Mouse (Mus musculus): ENCODE results near the gene Arf4. TPM values are rescaled to one million over a fixed set of nuclear protein-coding genes. Genes with fewer than 3 reads are reported as not detected.

The Arf4 gene
- 91.8 and 95.9 TPM in 2 replicates for polyA plus RNA-seq (2012; rRNA removed)

DNA sequence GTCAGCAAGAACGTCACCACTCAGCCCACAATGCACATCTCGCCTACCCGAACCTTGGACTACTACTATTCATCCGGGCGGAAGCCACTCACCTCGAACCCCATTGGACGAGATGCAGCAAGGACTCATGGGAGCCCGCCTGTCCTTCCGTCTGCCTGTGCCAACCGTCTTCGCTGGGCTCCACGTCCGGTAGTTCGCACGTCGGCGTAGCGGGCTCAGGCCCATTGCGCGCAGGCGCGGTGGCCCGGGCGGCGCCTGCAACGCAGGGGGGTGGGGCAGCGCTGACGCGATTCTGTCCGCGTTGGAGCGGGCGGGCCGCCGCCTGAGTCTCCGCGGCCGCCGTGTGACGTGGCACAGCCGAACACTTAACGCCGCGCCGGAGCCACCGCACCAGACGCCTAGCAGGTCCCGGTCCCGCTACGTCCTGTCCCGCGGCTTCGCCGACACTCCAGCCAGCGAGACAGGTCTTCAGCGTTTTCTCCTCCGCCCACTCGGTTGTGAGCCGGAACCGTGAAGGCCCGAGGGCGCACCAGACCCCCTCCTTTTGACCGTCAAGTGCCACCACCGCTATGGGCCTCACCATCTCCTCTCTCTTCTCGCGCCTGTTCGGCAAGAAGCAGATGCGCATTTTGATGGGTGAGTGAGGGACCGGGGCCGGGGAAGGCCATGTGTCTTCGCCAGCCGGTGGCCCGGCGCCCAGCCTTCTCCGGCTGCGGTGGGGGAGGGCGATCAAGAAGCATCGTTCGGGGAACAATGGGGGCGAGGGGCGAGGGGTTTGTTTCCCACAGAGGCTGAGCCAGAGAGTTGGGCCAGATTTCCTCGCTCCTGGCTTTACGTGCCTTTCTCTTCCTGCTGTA, at the start of gene Arf4:
Gene Arf4 (plus strand): TSS at position 224 of the 857 bp plus-strand sequence.
- Histone ChIP-seq H3K27ac (ENCODE audit: insufficient read depth, low read length) (peak within 1 kb of the TSS; percentile 67), H3K4me1 (ENCODE audit: control insufficient read depth, insufficient read depth, low read length) (peaks cover 4% of the 10 kb centered on the region; the same call in 1 of the 2 replicates), H3K4me3 (ENCODE audit: insufficient read depth, low read length) (peak within 1 kb of the TSS; percentile 85)
- peak; percentile 91 for TF ChIP-seq POLR2A (IDR thresholded peaks at IDR 0.05; ENCODE audit: extremely low read depth, insufficient read depth, low read length)
- no peak for TF ChIP-seq CTCF (IDR thresholded peaks at IDR 0.05; ENCODE audit: extremely low read depth, insufficient read depth, low read length)

DNA sequence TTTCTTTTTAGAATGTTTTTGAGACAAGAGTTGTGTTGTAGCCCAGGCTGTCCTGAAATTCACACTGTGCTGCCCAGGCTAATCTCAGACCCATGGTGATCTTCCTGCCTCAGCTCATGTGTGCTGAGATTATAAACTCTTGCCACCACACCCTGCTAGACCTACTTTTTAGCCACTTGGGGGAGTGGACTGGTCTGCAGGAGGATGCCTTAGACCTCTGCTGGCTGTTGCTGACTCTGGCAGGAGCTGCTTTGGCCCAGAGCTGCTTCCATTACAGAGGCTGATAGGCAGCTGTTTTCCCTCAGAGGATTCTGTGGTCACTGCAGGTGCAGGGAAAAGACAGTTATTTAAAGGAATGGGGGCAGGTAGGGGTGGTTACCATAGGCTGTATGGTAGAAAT, 46.5 kb upstream of the Arf4 start:
- Histone ChIP-seq H3K27ac (ENCODE audit: insufficient read depth, low read length) (no peak overlapping the region), H3K4me3 (ENCODE audit: insufficient read depth, low read length) (no peak overlapping the region), H3K4me1 (ENCODE audit: control insufficient read depth, insufficient read depth, low read length) (no peaks in the 10 kb centered on the region)
- TF ChIP-seq CTCF (IDR thresholded peaks at IDR 0.05; ENCODE audit: extremely low read depth, insufficient read depth, low read length) (no peak), POLR2A (IDR thresholded peaks at IDR 0.05; ENCODE audit: extremely low read depth, insufficient read depth, low read length) (no peak)

DNA sequence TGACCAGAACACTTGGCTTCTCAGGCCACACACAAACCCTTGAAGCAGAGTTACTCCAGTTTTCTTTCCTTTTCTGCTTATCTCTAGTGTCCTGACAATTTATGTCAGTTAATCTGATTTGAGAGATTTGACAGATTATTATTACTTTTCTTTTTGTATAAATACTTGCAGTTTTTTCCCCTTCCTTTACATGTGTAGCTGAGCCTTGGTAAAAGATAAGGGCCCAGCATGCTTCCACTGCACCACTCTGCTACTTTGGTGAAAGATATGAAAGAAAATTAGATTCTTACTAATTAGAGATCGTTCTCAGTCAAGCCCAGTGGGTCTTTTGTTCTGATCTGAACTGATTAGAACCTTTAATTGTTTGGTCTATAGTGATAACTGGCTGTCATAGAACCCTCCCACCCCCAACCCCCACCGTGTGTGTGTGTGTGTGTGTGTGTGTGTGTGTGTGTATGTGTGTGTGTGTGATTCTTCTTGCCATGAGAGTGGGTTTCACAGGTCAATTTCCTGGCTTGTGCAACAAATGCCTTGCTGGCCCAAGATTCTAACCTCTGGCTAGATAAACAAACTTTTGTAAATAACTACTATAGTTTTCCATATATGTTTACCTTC, 44.5 kb upstream of the Arf4 start:
- H3K4me1 ChIP-seq (ENCODE audit: control insufficient read depth, insufficient read depth, low read length) = no peaks in the 10 kb centered on the region
- H3K27ac ChIP-seq (ENCODE audit: insufficient read depth, low read length) = no peak overlapping the region
- H3K4me3 ChIP-seq (ENCODE audit: insufficient read depth, low read length) = no peak overlapping the region
- TF ChIP-seq CTCF (IDR thresholded peaks at IDR 0.05; ENCODE audit: extremely low read depth, insufficient read depth, low read length) (no peak), POLR2A (IDR thresholded peaks at IDR 0.05; ENCODE audit: extremely low read depth, insufficient read depth, low read length) (no peak)

DNA sequence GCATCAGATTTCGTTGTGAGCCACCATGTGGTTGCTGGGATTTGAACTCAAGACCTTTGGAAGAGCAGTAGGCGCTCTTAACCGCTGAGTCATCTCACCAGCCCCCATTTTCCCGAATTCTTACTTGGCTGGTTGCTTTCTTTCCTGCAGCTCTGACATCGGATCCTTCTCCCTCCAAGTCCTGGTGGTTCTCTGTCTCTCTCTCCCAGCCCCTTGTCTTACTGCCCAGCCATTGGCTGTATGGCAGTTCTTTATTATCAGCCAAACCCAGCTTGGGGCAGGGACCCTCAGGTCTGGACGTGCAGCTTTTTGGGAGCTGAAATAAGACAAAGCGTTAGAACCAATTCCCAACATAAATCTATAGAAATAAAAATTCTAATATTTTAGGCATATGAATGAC, 42.7 kb upstream of the Arf4 start:
- H3K4me1 ChIP-seq (ENCODE audit: control insufficient read depth, insufficient read depth, low read length) = no peaks in the 10 kb centered on the region
- no peak overlapping the region for H3K4me3 ChIP-seq (ENCODE audit: insufficient read depth, low read length)
- no peak overlapping the region for H3K27ac ChIP-seq (ENCODE audit: insufficient read depth, low read length)
- TF ChIP-seq CTCF (IDR thresholded peaks at IDR 0.05; ENCODE audit: extremely low read depth, insufficient read depth, low read length) (no peak), POLR2A (IDR thresholded peaks at IDR 0.05; ENCODE audit: extremely low read depth, insufficient read depth, low read length) (no peak)

DNA sequence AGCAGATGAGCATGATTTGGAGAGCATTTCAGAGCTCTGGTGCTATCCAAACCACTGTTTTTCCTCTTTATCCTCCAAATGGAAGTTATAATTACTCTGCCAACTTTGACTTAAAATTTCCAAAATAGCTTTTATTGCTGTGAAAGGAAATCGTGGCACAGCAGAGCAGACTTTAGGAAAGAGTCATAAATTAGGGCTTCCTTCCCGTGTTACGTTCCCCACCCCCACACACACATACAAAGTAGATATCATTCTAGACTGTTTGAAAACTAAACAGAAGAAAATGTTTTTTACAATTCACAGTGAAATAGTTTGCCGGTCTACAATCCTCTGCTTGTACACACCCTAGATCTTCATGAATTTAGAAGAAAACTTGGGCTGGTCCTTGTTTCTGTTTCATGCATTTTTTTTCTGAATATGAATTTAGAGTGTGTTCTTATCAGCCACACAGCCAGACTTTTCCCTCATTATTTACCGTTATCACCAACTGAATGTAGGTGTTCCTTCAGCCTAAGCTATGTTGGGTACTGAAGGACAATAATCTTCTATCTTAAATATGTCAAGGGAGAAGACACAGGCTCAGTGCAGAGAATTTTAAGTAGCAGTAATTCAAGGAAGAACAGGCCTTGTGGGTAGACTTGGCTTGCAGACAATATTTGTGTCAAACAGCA, 42.0 kb upstream of the Arf4 start:
- H3K4me1 ChIP-seq (ENCODE audit: control insufficient read depth, insufficient read depth, low read length) = no peaks in the 10 kb centered on the region
- no peak overlapping the region for H3K27ac ChIP-seq (ENCODE audit: insufficient read depth, low read length)
- no peak overlapping the region for H3K4me3 ChIP-seq (ENCODE audit: insufficient read depth, low read length)
- TF ChIP-seq POLR2A (IDR thresholded peaks at IDR 0.05; ENCODE audit: extremely low read depth, insufficient read depth, low read length) (no peak), CTCF (IDR thresholded peaks at IDR 0.05; ENCODE audit: extremely low read depth, insufficient read depth, low read length) (no peak)

GRCm38 (mm10) chr14:26605354-26605753, 32.5 kb upstream of the Arf4 start:
- Histone ChIP-seq H3K4me3 (ENCODE audit: insufficient read depth, low read length) (no peak overlapping the region), H3K27ac (ENCODE audit: insufficient read depth, low read length) (no peak overlapping the region)
- TF ChIP-seq CTCF (IDR thresholded peaks at IDR 0.05; ENCODE audit: extremely low read depth, insufficient read depth, low read length) (no peak), POLR2A (IDR thresholded peaks at IDR 0.05; ENCODE audit: extremely low read depth, insufficient read depth, low read length) (no peak)

DNA sequence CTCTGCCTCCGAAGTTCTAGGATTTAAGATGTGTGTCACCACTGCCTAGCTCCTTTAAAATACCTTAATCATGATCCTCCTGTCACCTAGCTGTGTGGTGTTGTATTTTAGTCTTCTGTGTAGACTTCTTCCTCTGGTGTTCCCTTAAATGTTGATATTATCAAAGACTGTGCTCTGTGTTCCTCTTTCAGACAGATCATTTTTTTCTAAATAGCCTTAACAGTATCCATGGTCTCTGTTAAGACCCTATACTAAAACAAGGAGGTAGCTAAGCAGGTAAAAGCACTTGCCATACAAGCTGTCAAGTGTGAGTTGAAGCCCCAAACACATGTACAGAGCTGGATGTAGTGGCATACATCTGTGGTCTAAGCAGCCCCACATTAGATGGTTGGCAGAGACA, 28.2 kb upstream of the Arf4 start:
- TF ChIP-seq POLR2A (IDR thresholded peaks at IDR 0.05; ENCODE audit: extremely low read depth, insufficient read depth, low read length) = no peak
- TF ChIP-seq CTCF (IDR thresholded peaks at IDR 0.05; ENCODE audit: extremely low read depth, insufficient read depth, low read length) = no peak
- H3K4me1 ChIP-seq (ENCODE audit: control insufficient read depth, insufficient read depth, low read length) = no peaks in the 10 kb centered on the region
- H3K27ac ChIP-seq (ENCODE audit: insufficient read depth, low read length) = no peak overlapping the region
- H3K4me3 ChIP-seq (ENCODE audit: insufficient read depth, low read length) = no peak overlapping the region

More at GRCm38 (mm10) chr14:26605354-26605753, 32.5 kb upstream of the Arf4 start:
- no peaks in the 10 kb centered on the region for H3K4me1 ChIP-seq (ENCODE audit: control insufficient read depth, insufficient read depth, low read length)

- H3K27ac ChIP-seq (ENCODE audit: insufficient read depth, low read length) = no peak overlapping the region
- no peak for TF ChIP-seq POLR2A (IDR thresholded peaks at IDR 0.05; ENCODE audit: extremely low read depth, insufficient read depth, low read length)
- no peak for TF ChIP-seq CTCF (IDR thresholded peaks at IDR 0.05; ENCODE audit: extremely low read depth, insufficient read depth, low read length)
- no peak overlapping the region for H3K4me3 ChIP-seq (ENCODE audit: insufficient read depth, low read length)
- no peaks in the 10 kb centered on the region for H3K4me1 ChIP-seq (ENCODE audit: control insufficient read depth, insufficient read depth, low read length)
Observed at GRCm38 (mm10) chr14:26610689-26611088, 27.2 kb upstream of the Arf4 start.

GRCm38 (mm10) chr14:26625301-26625700, 12.6 kb upstream of the Arf4 start:
- no peaks in the 10 kb centered on the region for H3K4me1 ChIP-seq (ENCODE audit: control insufficient read depth, insufficient read depth, low read length)
- no peak overlapping the region for H3K27ac ChIP-seq (ENCODE audit: insufficient read depth, low read length)
- no peak overlapping the region for H3K4me3 ChIP-seq (ENCODE audit: insufficient read depth, low read length)
- TF ChIP-seq CTCF (IDR thresholded peaks at IDR 0.05; ENCODE audit: extremely low read depth, insufficient read depth, low read length) (no peak), POLR2A (IDR thresholded peaks at IDR 0.05; ENCODE audit: extremely low read depth, insufficient read depth, low read length) (no peak)
